Mouse (Mus musculus) erythroblast, adult 5-6 weeks (primary cell): ENCODE data around the gene Eid3. TPM values are rescaled to one million over a fixed set of nuclear protein-coding genes. Genes with fewer than 3 reads are reported as not detected.
A peak's percentile ranks its signal among the peaks of the same experiment; 100 is the strongest.

Source experiments
- ATAC-seq: replicated peaks from 2 replicates; pipeline ENCODE4 v1.8.0; 2016; ENCODE audit warnings: moderate number of reproducible peaks, mild to moderate bottlenecking, moderate TSS enrichment, inconsistent platforms; ENCODE audit not compliant: poor library complexity, low FRiP score, severe bottlenecking
- total RNA-seq, 2 experiments: library from RNA; stranded (forward) in 1 of 2; stranded (reverse) in 1 of 2; fragments of 150-400 nt in 1 of 2; fragments of 200-764, 138-1000 nt in 1 of 2; gene quantifications; 2 replicates each; pipeline versions ENCODE4 v1.2.3 to v1.2.4; 2015 to 2017; ENCODE audit warnings: low replicate concordance in 2 of 2

Eid3 gene
- total RNA-seq, 2 experiments from 2014 or later: 1.4 TPM; not detected in 1

- peak; percentile 80 for ATAC-seq
These were observed 35.0 kb downstream of the Eid3 start for GRCm38 (mm10) chr10:82901436-82901835.

DNA sequence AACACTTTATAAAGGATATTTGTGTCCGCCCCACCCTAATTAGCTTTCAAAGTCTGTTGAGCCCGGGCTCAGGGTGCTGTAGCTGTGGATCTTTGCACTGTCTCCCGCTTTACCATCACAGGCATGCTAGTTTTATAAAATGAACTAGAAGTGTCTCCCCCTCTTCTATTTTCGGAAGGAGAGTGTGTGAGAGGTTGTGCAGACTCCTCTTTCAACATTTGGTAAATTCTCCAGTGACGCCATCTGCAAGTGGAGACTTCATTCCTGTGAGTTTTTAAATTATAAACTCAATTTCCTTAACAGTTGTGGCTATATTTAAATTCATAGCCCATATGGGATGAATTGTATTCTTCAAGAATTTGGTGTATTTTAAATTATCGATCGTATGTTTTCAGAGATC is 42.1 kb downstream of the Eid3 start:
- ATAC-seq: no peak

DNA sequence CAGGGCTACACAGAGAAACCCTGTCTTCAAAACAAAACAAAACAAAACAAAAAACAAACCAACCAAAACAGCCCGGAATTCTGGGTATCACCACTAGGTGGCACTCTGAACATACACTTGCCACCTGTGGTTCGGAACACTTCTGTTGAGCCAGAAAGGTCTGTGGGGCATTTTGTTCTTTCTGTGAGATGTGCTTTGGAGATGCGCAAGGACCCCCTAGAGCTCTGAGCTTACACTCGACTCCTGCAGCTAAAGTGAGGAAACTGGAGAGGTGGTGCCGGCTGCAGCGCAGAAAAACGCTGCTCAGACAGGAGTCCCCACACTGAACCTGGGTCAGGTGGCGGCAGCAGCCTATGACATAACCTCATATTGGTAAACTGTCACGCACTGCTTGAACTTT is 43.0 kb downstream of the Eid3 start:
- ATAC-seq: 0 out of 2 replicates have a peak, but pooled peaks have one; percentile 50

DNA sequence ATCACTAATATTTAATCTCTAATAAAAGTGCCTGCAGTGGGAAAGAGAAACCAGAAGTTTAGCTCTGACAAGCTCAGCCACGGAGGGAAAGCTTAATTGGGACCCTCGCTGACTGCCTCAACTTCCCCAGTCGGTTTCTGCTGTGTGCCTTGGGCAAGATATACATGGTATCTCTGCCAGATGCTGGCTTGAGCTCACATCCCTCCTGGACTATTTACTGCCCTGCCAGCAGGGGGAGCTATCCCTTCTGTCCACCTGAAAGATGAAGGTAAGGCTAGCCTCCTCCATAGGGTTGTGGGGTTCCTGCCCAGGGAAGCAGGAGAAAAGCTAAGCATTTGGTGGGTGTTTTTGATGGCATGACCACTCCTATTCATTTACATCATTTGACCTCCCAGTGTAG is 43.8 kb downstream of the Eid3 start:
- ATAC-seq: no peak

GRCm38 (mm10) chr10:82913238-82913637 is 46.8 kb downstream of the Eid3 start:
- no peak for ATAC-seq

DNA sequence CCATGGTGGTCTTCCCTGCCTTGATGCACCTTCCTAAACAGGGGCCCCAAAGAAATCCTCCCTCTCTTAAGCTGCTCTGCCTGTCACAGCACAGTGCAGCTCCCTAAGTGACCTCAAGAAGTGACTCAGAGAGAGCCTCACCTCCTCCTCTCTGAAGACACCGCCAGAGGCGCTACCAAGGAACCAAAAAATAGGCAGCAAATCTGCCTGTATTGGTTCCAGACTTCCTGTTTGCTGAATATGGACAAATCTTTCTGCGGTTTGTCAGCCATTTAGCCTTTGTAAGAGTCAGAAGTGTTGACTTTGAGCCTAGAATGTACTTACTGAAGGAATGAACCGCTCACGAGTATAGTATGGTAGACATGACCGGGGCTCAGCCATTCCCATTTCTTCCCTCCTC is 47.3 kb downstream of the Eid3 start:
- no peak for ATAC-seq

Other genes with a start within 250 kb of the Eid3 start
- gene 1190007I07Rik, start 243.4 kb upstream of the Eid3 start, total RNA-seq (2015; ENCODE audit: low replicate concordance): 1.7 and 2.5 TPM in 2 replicates
- gene 1190007I07Rik, start 243.4 kb upstream of the Eid3 start, total RNA-seq (2017; ENCODE audit: low replicate concordance): 7.1 and 12.7 TPM in 2 replicates
- gene Tdg, start 236.8 kb upstream of the Eid3 start, total RNA-seq (2015; ENCODE audit: low replicate concordance): 11.7 and 14.2 TPM in 2 replicates
- gene Tdg, start 236.8 kb upstream of the Eid3 start, total RNA-seq (2017; ENCODE audit: low replicate concordance): 20.4 and 23.6 TPM in 2 replicates
- gene Glt8d2, start 176.0 kb upstream of the Eid3 start, total RNA-seq (2015; ENCODE audit: low replicate concordance): not detected in 2 replicates
- gene Glt8d2, start 176.0 kb upstream of the Eid3 start, total RNA-seq (2017; ENCODE audit: low replicate concordance): 0.98 TPM in 1 of 2 replicates, not detected in the other
- gene Hcfc2, start 170.5 kb upstream of the Eid3 start, total RNA-seq (2015; ENCODE audit: low replicate concordance): 4.2 and 7.9 TPM in 2 replicates
- gene Hcfc2, start 170.5 kb upstream of the Eid3 start, total RNA-seq (2017; ENCODE audit: low replicate concordance): 7.0 and 9.9 TPM in 2 replicates
- 21.1 and 53.0 TPM in 2 replicates for gene Nfyb, start 102.5 kb upstream of the Eid3 start, total RNA-seq (2015; ENCODE audit: low replicate concordance)
- 48.8 and 52.9 TPM in 2 replicates for gene Nfyb, start 102.5 kb upstream of the Eid3 start, total RNA-seq (2017; ENCODE audit: low replicate concordance)
- 12.1 and 20.9 TPM in 2 replicates for gene Txnrd1, start 32.7 kb upstream of the Eid3 start, total RNA-seq (2015; ENCODE audit: low replicate concordance)
- 18.0 and 25.3 TPM in 2 replicates for gene Txnrd1, start 32.7 kb upstream of the Eid3 start, total RNA-seq (2017; ENCODE audit: low replicate concordance)
- 1.7 and 7.3 TPM in 2 replicates for gene Chst11, start 118.9 kb downstream of the Eid3 start, total RNA-seq (2015; ENCODE audit: low replicate concordance)
- 7.0 and 9.5 TPM in 2 replicates for gene Chst11, start 118.9 kb downstream of the Eid3 start, total RNA-seq (2017; ENCODE audit: low replicate concordance)